Mouse (Mus musculus): ENCODE measurements around the gene Ap3d1. TPM values are rescaled to one million over a fixed set of nuclear protein-coding genes. Genes with fewer than 3 reads are reported as not detected.

Gene Ap3d1
- polyA plus RNA-seq, 1 experiment from 2014 or later = 96.3 TPM

DNA sequence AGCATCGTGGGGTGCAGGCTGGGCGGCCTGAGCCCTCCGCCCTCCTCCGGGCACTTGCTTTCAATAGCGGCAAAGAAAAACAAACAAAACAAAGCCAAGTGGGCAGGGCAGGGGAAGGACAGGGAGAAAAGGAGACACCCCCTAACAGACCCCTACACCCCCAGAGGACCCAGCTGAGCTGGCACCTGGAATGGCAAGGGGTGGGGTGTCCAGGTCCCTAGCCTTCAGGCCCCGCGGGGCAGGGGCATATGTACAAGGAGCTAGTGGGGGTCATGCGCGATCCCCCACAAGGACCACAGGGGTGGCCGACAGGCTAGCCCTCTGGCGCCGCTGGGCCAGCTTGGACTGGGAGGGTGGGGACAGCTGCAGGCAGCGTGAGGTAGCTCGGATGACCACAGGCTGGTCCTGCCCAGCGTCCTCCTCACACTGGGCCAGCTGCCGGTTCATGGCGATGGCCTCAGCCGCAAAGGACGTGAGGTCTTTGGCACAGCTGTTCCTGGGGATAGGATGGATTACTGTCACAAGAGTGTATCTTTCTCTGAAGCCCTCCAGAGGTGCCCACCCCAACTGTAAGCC is 75.1 kb downstream of the Ap3d1 start:
- Histone ChIP-seq H3K4me2 (replicated peaks) (no peak overlapping the region), H3K27ac (no peak overlapping the region), H3K27me3 (no peaks in the 10 kb centered on the region), H3K4me3 (replicated peaks) (no peak overlapping the region), H3K4me1 (replicated peaks) (peaks cover 12% of the 10 kb centered on the region), H3K9me3 (no peaks in the 10 kb centered on the region), H3K36me3 (peaks cover 68% of the 10 kb centered on the region), H3K9ac (replicated peaks) (no peak overlapping the region)
- no peak for ATAC-seq
- 86% methylated on average over 19 of the region's 19 CpGs for WGBS

DNA sequence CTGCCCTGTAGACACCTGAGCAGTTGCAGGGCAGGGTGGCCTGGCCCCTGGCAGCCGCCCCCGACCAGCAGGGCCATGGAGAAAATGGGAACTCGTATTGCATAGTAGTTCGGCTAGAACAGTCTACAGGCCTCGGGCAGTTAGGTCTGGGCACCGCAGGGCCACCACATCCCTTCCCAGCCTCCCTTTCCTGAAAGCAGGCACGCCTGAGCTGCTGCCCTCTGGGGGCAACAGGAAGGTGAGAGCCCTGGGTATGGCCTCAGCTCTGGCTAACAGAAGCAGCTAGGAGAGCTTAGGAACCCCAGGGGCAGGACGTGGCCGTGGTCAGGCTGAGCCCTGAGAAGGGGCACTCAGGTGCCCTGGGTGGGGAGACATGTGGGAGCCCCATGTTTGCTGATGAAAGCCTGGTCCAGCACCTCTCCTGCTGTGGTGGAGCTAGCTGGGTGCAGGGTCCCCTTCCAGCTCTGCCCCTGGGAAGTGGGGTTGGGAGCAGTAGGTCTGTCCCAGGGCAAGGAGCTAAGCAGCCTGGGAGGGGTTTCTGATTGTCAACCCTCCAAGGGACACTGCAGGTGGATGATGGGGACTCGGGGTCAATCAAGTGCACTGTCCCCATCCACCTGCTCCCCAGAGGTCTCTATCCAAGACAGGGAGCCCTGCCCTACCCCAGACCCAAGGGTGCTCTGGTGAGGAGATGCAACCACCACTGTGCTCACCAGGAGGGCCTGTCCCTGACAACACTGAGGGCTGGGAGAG is 75.9 kb downstream of the Ap3d1 start:
- Histone ChIP-seq H3K4me2 (replicated peaks) (no peak overlapping the region), H3K9ac (replicated peaks) (peak overlapping the region; percentile 4; the same call in 1 of the 2 replicates), H3K4me3 (replicated peaks) (no peak overlapping the region), H3K4me1 (replicated peaks) (0 out of 2 replicates have a peak, but pooled peaks cover 10% of the 10 kb centered on the region), H3K36me3 (peaks cover 60% of the 10 kb centered on the region), H3K27ac (no peak overlapping the region), H3K9me3 (no peaks in the 10 kb centered on the region), H3K27me3 (no peaks in the 10 kb centered on the region)
- ATAC-seq = no peak
- 73% methylated on average over 10 of the region's 10 CpGs for WGBS

DNA sequence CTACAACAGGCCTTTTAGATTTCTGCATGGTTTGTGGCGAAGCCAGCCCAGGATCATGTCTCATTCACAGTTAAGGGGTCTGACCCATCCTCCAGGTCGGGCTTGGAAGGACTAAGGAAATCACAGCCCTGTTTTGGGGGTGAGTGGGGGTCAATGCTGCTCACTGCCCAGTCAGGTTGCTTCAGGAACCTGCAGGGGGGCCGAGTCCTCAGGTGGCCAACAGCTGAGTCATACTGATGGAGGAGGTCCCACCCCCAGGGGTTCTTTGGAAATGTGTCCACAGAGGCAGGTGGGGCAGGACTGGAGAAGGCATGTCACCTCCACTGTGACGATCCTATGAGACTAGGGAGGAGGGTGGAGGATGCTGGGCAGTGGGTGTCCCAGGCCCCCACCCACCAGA is 76.6 kb downstream of the Ap3d1 start:
- Histone ChIP-seq H3K27ac (no peak overlapping the region), H3K27me3 (no peaks in the 10 kb centered on the region), H3K9me3 (no peaks in the 10 kb centered on the region), H3K9ac (replicated peaks) (0 out of 2 replicates have a peak overlapping the region, but pooled peaks have one; percentile 14), H3K4me1 (replicated peaks) (0 out of 2 replicates have a peak, but pooled peaks cover 7% of the 10 kb centered on the region), H3K4me3 (replicated peaks) (no peak overlapping the region), H3K4me2 (replicated peaks) (no peak overlapping the region), H3K36me3 (peaks cover 53% of the 10 kb centered on the region)
- no peak for ATAC-seq
- 84% methylated on average over 4 of the region's 4 CpGs for WGBS

DNA sequence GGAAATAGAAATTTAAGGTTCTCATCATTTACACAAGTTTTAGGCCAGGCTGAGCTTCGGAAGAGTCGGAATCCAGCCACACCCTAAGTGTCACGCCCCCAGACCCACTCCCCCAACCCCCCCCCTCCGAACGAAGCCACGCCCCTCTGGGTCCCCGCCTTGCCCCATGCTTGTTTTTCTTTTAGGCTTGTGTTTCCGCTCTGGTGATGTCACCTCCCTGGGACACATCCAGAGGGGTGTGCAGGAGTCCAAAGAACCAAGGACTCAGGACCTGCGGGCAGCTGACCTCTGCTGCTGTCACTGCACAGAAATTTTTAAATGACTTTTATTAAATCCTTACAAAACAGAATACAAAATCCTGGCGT is 77.1 kb downstream of the Ap3d1 start:
- no peak overlapping the region for H3K4me3 ChIP-seq (replicated peaks)
- H3K9ac ChIP-seq (replicated peaks) = no peak overlapping the region
- H3K36me3 ChIP-seq = peaks cover 48% of the 10 kb centered on the region
- no peak overlapping the region for H3K4me2 ChIP-seq (replicated peaks)
- 0 out of 2 replicates have a peak overlapping the region, but pooled peaks have one; percentile 10 for H3K27ac ChIP-seq
- no peaks in the 10 kb centered on the region for H3K27me3 ChIP-seq
- H3K9me3 ChIP-seq = no peaks in the 10 kb centered on the region
- WGBS = 26% methylated on average over 10 of the region's 10 CpGs
- H3K4me1 ChIP-seq (replicated peaks) = 0 out of 2 replicates have a peak, but pooled peaks cover 7% of the 10 kb centered on the region
- ATAC-seq = no peak

DNA sequence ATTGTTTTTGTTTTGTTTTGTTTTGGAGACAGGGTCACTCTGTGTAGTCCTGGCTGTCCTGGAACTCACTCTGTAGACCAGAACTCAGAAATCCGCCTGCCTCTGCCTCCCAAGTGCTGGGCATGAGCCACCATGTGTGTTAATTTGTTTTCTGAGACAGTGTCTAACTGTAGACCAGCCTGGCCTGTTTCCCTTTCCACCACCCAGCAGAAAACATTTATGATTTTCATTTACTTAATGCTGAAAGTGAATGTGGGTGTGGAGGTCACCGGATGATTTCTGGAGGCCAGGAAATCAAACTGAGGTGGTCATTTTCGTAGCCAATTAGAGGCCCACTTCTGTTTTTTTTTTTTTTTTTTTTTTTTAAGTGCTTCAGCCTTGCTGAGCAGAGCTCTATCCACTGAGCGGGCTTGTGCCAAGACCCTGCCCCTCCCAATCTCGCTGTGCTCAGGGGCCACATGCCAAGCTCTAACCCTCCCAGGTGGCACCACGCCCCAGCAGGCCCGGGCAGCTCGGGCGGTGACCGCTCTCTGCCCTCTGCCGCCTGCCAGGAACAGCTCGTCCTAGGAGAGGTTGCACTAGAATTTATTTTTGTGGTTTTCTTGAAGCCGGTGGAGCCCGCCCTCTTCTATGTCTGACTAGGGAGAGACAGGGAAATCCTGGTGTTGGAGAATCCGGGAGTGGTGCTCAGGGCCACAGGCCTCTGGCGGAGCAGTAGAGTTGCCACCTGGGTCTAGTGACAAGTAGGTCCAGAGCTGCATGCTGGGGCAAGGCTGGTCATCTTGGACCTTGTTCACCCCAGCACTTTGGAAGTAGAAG is 77.7 kb downstream of the Ap3d1 start:
- H3K27ac ChIP-seq = peak overlapping the region; percentile 10; the same call in 1 of the 2 replicates
- 54% methylated on average over 16 of the region's 16 CpGs for WGBS
- 0 out of 2 replicates have a peak, but pooled peaks have one; percentile 37 for ATAC-seq
- 0 out of 2 replicates have a peak, but pooled peaks cover 9% of the 10 kb centered on the region for H3K4me1 ChIP-seq (replicated peaks)
- peaks cover 43% of the 10 kb centered on the region for H3K36me3 ChIP-seq
- H3K9me3 ChIP-seq = no peaks in the 10 kb centered on the region
- H3K4me3 ChIP-seq (replicated peaks) = no peak overlapping the region
- no peaks in the 10 kb centered on the region for H3K27me3 ChIP-seq
- no peak overlapping the region for H3K4me2 ChIP-seq (replicated peaks)
- no peak overlapping the region for H3K9ac ChIP-seq (replicated peaks)

DNA sequence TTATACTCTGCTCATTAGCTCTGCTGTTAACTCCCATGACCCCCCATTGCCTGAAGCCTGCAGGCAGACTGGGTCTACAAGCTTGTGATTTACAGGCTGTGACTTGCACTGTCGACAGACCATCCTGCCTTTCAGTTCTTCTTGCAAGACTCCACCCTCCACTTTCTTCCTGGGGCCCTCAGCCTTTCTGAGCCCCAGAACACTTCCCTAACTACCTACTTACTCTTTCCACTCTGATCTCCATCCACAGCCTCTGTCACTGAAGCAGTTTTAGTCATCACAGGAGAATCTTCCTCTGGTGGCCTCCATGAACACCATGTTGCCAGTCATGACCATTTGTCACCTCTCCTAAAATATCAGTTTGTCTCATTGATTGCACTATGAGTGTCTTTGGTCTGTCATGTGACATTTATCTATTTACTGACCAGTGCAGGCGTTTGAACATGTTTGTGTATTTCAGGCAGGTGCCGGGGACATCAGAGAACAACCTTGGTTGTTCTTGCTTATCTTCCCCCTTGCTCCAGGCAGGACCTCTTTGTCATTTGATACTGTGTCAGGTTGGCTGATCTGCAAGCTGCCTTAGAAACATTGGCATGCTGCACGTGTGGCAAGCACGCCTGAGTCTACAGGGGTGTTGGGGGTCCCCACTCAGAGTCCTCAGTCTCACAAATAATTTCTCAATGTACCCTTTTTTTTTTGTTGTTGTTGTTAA is 78.4 kb downstream of the Ap3d1 start:
- H3K27me3 ChIP-seq = no peaks in the 10 kb centered on the region
- H3K9me3 ChIP-seq = no peaks in the 10 kb centered on the region
- H3K4me2 ChIP-seq (replicated peaks) = no peak overlapping the region
- no peak overlapping the region for H3K4me3 ChIP-seq (replicated peaks)
- peaks cover 35% of the 10 kb centered on the region for H3K36me3 ChIP-seq
- no peak overlapping the region; the same call in 1 of the 2 replicates for H3K27ac ChIP-seq
- H3K4me1 ChIP-seq (replicated peaks) = 0 out of 2 replicates have a peak, but pooled peaks cover 10% of the 10 kb centered on the region
- 75% methylated on average over 5 of the region's 5 CpGs for WGBS
- no peak for ATAC-seq
- H3K9ac ChIP-seq (replicated peaks) = no peak overlapping the region

DNA sequence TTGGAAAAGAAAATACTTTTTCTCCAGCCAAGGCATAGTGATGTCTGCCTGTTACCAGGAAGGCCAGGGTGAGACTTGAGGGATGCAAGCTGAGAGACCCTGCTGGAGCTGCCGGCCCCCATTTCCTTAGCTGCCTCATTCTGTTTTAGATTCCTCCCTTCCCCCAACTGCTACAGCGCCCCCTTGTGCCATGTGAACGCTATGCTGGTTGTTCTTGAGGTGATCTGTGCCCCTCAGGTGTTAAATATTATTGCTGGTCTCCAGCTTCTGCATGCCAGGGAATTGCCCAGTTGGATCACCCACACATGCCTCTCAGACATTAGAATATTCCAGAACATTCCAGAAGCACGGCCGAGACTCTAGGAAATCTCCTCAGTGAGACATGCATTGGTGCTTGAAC is 80.9 kb downstream of the Ap3d1 start:
- peaks cover 18% of the 10 kb centered on the region for H3K4me1 ChIP-seq (replicated peaks)
- H3K36me3 ChIP-seq = peaks cover 10% of the 10 kb centered on the region
- H3K9ac ChIP-seq (replicated peaks) = no peak overlapping the region
- H3K27ac ChIP-seq = no peak overlapping the region
- H3K27me3 ChIP-seq = no peaks in the 10 kb centered on the region
- H3K4me3 ChIP-seq (replicated peaks) = no peak overlapping the region
- ATAC-seq = no peak
- 35% methylated on average over 5 of the region's 5 CpGs for WGBS
- no peak overlapping the region for H3K4me2 ChIP-seq (replicated peaks)
- no peaks in the 10 kb centered on the region for H3K9me3 ChIP-seq

DNA sequence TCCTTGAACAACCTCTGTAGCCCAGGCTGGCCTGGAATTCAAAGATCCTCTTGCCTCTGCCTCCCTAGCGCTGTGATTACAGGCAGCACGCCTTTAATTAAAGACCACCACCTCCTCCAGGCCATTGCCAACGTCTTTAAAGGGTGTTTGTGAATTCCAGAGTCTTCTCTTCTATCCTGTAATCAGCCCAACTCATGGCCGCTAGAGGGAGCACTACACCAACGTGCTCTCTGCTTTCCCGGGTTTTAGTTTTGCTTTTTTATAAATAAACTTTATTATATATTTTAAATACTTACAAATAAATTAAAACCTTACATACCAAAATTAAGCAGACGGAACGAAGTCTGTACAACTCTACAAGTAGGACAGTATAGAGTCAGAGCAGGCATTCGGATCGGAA is 82.9 kb downstream of the Ap3d1 start:
- Histone ChIP-seq H3K27ac (no peak overlapping the region), H3K4me1 (replicated peaks) (peaks cover 30% of the 10 kb centered on the region), H3K9me3 (no peaks in the 10 kb centered on the region), H3K36me3 (no peaks in the 10 kb centered on the region), H3K4me3 (replicated peaks) (no peak overlapping the region), H3K4me2 (replicated peaks) (peak overlapping the region; percentile 6; the same call in 1 of the 2 replicates), H3K9ac (replicated peaks) (no peak overlapping the region), H3K27me3 (no peaks in the 10 kb centered on the region)
- no peak for ATAC-seq
- WGBS = 15% methylated on average over 10 of the region's 10 CpGs

DNA sequence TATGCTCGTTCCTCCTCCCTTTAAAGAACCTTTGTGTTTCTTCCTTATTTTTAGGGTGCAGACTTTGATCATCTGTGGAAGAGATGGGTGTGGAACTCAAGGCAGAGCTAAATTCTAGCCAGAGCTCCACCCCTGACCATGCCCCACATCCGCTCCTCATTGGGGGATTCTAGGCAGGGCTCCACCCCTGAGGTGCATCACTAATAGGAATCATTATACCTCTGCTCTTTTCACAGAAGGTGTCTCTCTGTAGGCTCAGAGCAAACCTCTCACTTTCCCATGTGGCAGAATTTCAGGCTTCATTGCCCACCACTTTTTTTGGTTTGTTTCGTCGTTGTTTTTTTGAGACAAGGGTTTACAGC is 83.2 kb downstream of the Ap3d1 start:
- H3K27ac ChIP-seq = no peak overlapping the region
- H3K9me3 ChIP-seq = no peaks in the 10 kb centered on the region
- H3K36me3 ChIP-seq = no peaks in the 10 kb centered on the region
- no peaks in the 10 kb centered on the region for H3K27me3 ChIP-seq
- WGBS = 72% methylated on average over 4 of the region's 4 CpGs
- no peak overlapping the region for H3K4me2 ChIP-seq (replicated peaks)
- ATAC-seq = no peak
- no peak overlapping the region for H3K4me3 ChIP-seq (replicated peaks)
- no peak overlapping the region for H3K9ac ChIP-seq (replicated peaks)
- peaks cover 33% of the 10 kb centered on the region for H3K4me1 ChIP-seq (replicated peaks)

DNA sequence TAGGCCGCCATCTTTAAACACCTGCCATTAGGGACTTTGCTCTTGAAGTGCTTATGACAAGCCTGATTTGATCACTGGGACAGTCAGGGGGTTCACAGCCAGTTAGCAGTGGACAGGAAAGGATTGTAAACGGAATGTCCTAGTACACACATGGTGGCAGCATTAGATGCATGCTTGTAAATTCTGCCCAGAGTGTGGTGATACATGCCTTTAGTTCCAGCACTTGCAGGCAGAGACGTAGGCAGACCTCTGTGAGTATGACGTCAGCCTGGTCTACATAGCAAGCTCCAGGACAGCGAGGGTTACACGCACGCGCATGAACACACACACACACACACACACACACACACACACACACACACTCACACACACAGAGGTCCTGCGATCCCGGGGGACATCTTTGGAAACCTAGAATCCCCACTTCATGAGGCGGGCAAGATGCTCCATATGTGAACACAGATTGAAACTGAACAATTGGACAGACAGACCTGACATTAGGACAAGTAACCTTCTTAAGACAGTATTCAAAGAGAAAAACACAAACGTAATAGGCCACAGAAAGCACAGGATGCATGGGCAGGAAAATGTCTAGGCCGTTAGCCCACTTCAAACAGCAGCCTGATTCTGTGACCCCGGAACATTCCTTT is 83.7 kb downstream of the Ap3d1 start:
- Histone ChIP-seq H3K4me2 (replicated peaks) (no peak overlapping the region), H3K36me3 (no peaks in the 10 kb centered on the region), H3K27ac (no peak overlapping the region), H3K4me1 (replicated peaks) (peaks cover 32% of the 10 kb centered on the region), H3K9me3 (no peaks in the 10 kb centered on the region), H3K4me3 (replicated peaks) (no peak overlapping the region), H3K9ac (replicated peaks) (no peak overlapping the region), H3K27me3 (no peaks in the 10 kb centered on the region)
- ATAC-seq = no peak
- WGBS = 88% methylated on average over 14 of the region's 14 CpGs

Data from midbrain, embryonic 13.5 days (tissue).